Mouse (Mus musculus) cerebral cortex, adult 2 months (tissue): ENCODE measurements around the gene Fgfr2.

Source experiments
- WGBS: fragments of 180-500 bp; shearing (Covaris S2); methylation state at CpG from one replicate; pipeline ENCODE4 v1.1.7; 2018; 5-methylcytosine and 5-hydroxymethylcytosine counted together

The Fgfr2 gene

GRCm38 (mm10) chr7:133083936-133084614, 39.1 kb downstream of the Fgfr2 start:
- WGBS: 88% methylated on average over 13 of the region's 13 CpGs

- 69% methylated on average over 1 of the region's 1 CpGs for WGBS
Measured at GRCm38 (mm10) chr7:133078929-133079328, 44.2 kb downstream of the Fgfr2 start.

- WGBS: 60% methylated on average over 10 of the region's 10 CpGs
Measured at GRCm38 (mm10) chr7:133074462-133075133, 48.6 kb downstream of the Fgfr2 start.

GRCm38 (mm10) chr7:133073147-133073651, 50.0 kb downstream of the Fgfr2 start:
- WGBS: 74% methylated on average over 9 of the region's 9 CpGs

- WGBS: 81% methylated on average over 4 of the region's 4 CpGs
Measured at GRCm38 (mm10) chr7:133072535-133072934, 50.6 kb downstream of the Fgfr2 start.

GRCm38 (mm10) chr7:133067321-133067841, 55.8 kb downstream of the Fgfr2 start:
- 61% methylated on average over 7 of the region's 7 CpGs for WGBS

- 28% methylated on average over 6 of the region's 6 CpGs for WGBS
Measured at GRCm38 (mm10) chr7:133066776-133067175, 56.4 kb downstream of the Fgfr2 start.

- 94% methylated on average over 3 of the region's 3 CpGs for WGBS
Measured at GRCm38 (mm10) chr7:133062055-133062454, 61.1 kb downstream of the Fgfr2 start.

- 79% methylated on average over 6 of the region's 6 CpGs for WGBS
Measured at GRCm38 (mm10) chr7:133060170-133060569, 63.0 kb downstream of the Fgfr2 start.

GRCm38 (mm10) chr7:133059517-133060104, 63.5 kb downstream of the Fgfr2 start:
- WGBS: 39% methylated on average over 9 of the region's 9 CpGs

GRCm38 (mm10) chr7:133059150-133059509, 64.0 kb downstream of the Fgfr2 start:
- 61% methylated on average over 6 of the region's 6 CpGs for WGBS

GRCm38 (mm10) chr7:133058496-133059149, 64.5 kb downstream of the Fgfr2 start:
- 86% methylated on average over 12 of the region's 12 CpGs for WGBS

GRCm38 (mm10) chr7:133056924-133057323, 66.2 kb downstream of the Fgfr2 start:
- 95% methylated on average over 8 of the region's 8 CpGs for WGBS

- WGBS: 95% methylated on average over 5 of the region's 5 CpGs
Measured at GRCm38 (mm10) chr7:133054486-133054885, 68.7 kb downstream of the Fgfr2 start.

- 71% methylated on average over 9 of the region's 9 CpGs for WGBS
Measured at GRCm38 (mm10) chr7:133053757-133054156, 69.4 kb downstream of the Fgfr2 start.

GRCm38 (mm10) chr7:133052819-133053218, 70.3 kb downstream of the Fgfr2 start:
- WGBS: 59% methylated on average over 8 of the region's 8 CpGs

GRCm38 (mm10) chr7:133050681-133051080, 72.5 kb downstream of the Fgfr2 start:
- 80% methylated on average over 6 of the region's 6 CpGs for WGBS

GRCm38 (mm10) chr7:133048085-133048630, 75.0 kb downstream of the Fgfr2 start:
- 80% methylated on average over 3 of the region's 3 CpGs for WGBS

- WGBS: 77% methylated on average over 4 of the region's 4 CpGs
Measured at GRCm38 (mm10) chr7:133047287-133047686, 75.9 kb downstream of the Fgfr2 start.

- 81% methylated on average over 4 of the region's 4 CpGs for WGBS
Measured at GRCm38 (mm10) chr7:133044721-133045120, 78.4 kb downstream of the Fgfr2 start.

GRCm38 (mm10) chr7:133041784-133042183, 81.4 kb downstream of the Fgfr2 start:
- 82% methylated on average over 3 of the region's 3 CpGs for WGBS
